Mouse (Mus musculus): Measurements from ENCODE around the gene Tnks1bp1.

Tnks1bp1 gene

GRCm38 (mm10) chr2:85047596-85048167, at the start of gene Tnks1bp1:
Tnks1bp1 (plus strand) TSS chr2:85048022.
- peak; percentile 94 to 96 for DNase-seq (ENCODE audit: low spot score in 2 of 2)

- no peak for DNase-seq (ENCODE audit: low spot score in 2 of 2)
Measured at GRCm38 (mm10) chr2:84999486-85000181, 48.2 kb upstream of the Tnks1bp1 start.

- DNase-seq (ENCODE audit: low spot score in 2 of 2) = no peak
Measured at GRCm38 (mm10) chr2:85001497-85001896, 46.3 kb upstream of the Tnks1bp1 start.

GRCm38 (mm10) chr2:85002575-85002974, 45.2 kb upstream of the Tnks1bp1 start:
- DNase-seq (ENCODE audit: low spot score in 2 of 2) = no peak

- peak; percentile 63 to 66 for DNase-seq (ENCODE audit: low spot score in 2 of 2)
Measured at GRCm38 (mm10) chr2:85004341-85004740, 43.5 kb upstream of the Tnks1bp1 start.

- DNase-seq (ENCODE audit: low spot score in 2 of 2) = no peak
Measured at GRCm38 (mm10) chr2:85006600-85006999, 41.2 kb upstream of the Tnks1bp1 start.

GRCm38 (mm10) chr2:85007729-85008128, 40.1 kb upstream of the Tnks1bp1 start:
- no peak for DNase-seq (ENCODE audit: low spot score in 2 of 2)

GRCm38 (mm10) chr2:85009212-85009611, 38.6 kb upstream of the Tnks1bp1 start:
- no peak for DNase-seq (ENCODE audit: low spot score in 2 of 2)

GRCm38 (mm10) chr2:85011906-85012604, 35.8 kb upstream of the Tnks1bp1 start:
- peak; percentile 34 to 38 for DNase-seq (ENCODE audit: low spot score in 2 of 2)

GRCm38 (mm10) chr2:85012679-85013078, 35.1 kb upstream of the Tnks1bp1 start:
- DNase-seq (ENCODE audit: low spot score in 2 of 2) = peak; percentile 66 to 68

- DNase-seq (ENCODE audit: low spot score in 2 of 2) = no peak
Measured at GRCm38 (mm10) chr2:85013826-85014587, 33.8 kb upstream of the Tnks1bp1 start.

GRCm38 (mm10) chr2:85014588-85014982, 33.2 kb upstream of the Tnks1bp1 start:
- DNase-seq (ENCODE audit: low spot score in 2 of 2) = no peak

- no peak for DNase-seq (ENCODE audit: low spot score in 2 of 2)
Measured at GRCm38 (mm10) chr2:85022043-85022442, 25.8 kb upstream of the Tnks1bp1 start.

- no peak for DNase-seq (ENCODE audit: low spot score in 2 of 2)
Measured at GRCm38 (mm10) chr2:85026178-85026577, 21.6 kb upstream of the Tnks1bp1 start.

- no peak for DNase-seq (ENCODE audit: low spot score in 2 of 2)
Measured at GRCm38 (mm10) chr2:85027281-85027680, 20.5 kb upstream of the Tnks1bp1 start.

GRCm38 (mm10) chr2:85029897-85030296, 17.9 kb upstream of the Tnks1bp1 start:
- DNase-seq (ENCODE audit: low spot score in 2 of 2) = no peak

- DNase-seq (ENCODE audit: low spot score in 2 of 2) = no peak
Measured at GRCm38 (mm10) chr2:85030989-85031388, 16.8 kb upstream of the Tnks1bp1 start.

- DNase-seq (ENCODE audit: low spot score in 2 of 2) = no peak
Measured at GRCm38 (mm10) chr2:85033121-85033520, 14.7 kb upstream of the Tnks1bp1 start.

GRCm38 (mm10) chr2:85034169-85034568, 13.7 kb upstream of the Tnks1bp1 start:
- DNase-seq (ENCODE audit: low spot score in 2 of 2) = no peak

GRCm38 (mm10) chr2:85036507-85037046, 11.2 kb upstream of the Tnks1bp1 start:
- DNase-seq (ENCODE audit: low spot score in 2 of 2) = no peak

GRCm38 (mm10) chr2:85037047-85038026, 10.5 kb upstream of the Tnks1bp1 start, which contains the start of the genes Ssrp1 and P2rx3:
Ssrp1 (plus strand) TSS chr2:85037234.
P2rx3 (minus strand) TSS chr2:85037462.
- peak; percentile 95 to 96 for DNase-seq (ENCODE audit: low spot score in 2 of 2)

All from right cerebral cortex, postnatal 10 days (tissue).